Mouse (Mus musculus) CH12.LX (cell line): ENCODE data around the gene Efnb1. TPM values are rescaled to one million over a fixed set of nuclear protein-coding genes. Genes with fewer than 3 reads are reported as not detected.

Experiments used
- DNase-seq: peaks from one replicate; pipeline ENCODE4 v3.0.0-alpha.2; 2013; ENCODE audit errors: extremely low read depth
- H3K27ac ChIP-seq: 2 replicates; pipeline ENCODE4 v1.5.1; 2012; ENCODE audit warnings: low read depth, mild to moderate bottlenecking, control low read depth, moderate library complexity; ENCODE audit not compliant: insufficient read depth
- H3K27me3 ChIP-seq: replicated peaks from 2 replicates; pipeline ENCODE3; 2012; ENCODE audit warnings: inconsistent platforms
- H3K36me3 ChIP-seq, 2 experiments: replicated peaks in 1 of 2; 2 replicates each; pipeline versions ENCODE3 to v1.6.1; 2012; ENCODE audit warnings: inconsistent platforms in 1 of 2, low read length in 1 of 2, mild to moderate bottlenecking in 1 of 2, mixed read lengths in 1 of 2, moderate library complexity in 1 of 2; ENCODE audit not compliant: control insufficient read depth in 1 of 2, insufficient read depth in 1 of 2
- H3K4me1 ChIP-seq, 2 experiments: 2 replicates each; pipeline ENCODE4 v1.6.1; 2012; ENCODE audit warnings: inconsistent platforms in 1 of 2, moderate library complexity in 1 of 2; ENCODE audit not compliant: insufficient read depth in 2 of 2, control insufficient read depth in 1 of 2
- H3K4me2 ChIP-seq: 2 replicates; pipeline ENCODE4 v1.6.1; 2012; ENCODE audit warnings: low read depth, mild to moderate bottlenecking, control low read depth; ENCODE audit not compliant: poor library complexity, insufficient read depth, severe bottlenecking
- H3K4me3 ChIP-seq, 3 experiments: fragments of 150-350 bp in 1 of 3; sonication (generic) in 1 of 3; replicated peaks in 1 of 3; 2 replicates each; pipeline versions ENCODE3 to v1.5.1; 2011 to 2012; ENCODE audit warnings: low read depth in 2 of 3, low read length in 2 of 3, mild to moderate bottlenecking in 2 of 3, moderate library complexity in 2 of 3, control low read depth in 1 of 3, improper control_type of control experiment in 1 of 3, inconsistent platforms in 1 of 3, mixed read lengths in 1 of 3; ENCODE audit not compliant: poor library complexity in 1 of 3
- H3K79me2 ChIP-seq: replicated peaks from 2 replicates; pipeline ENCODE4 v1.6.1; 2012; ENCODE audit warnings: mild to moderate bottlenecking, moderate library complexity; ENCODE audit not compliant: control insufficient read depth, poor library complexity, insufficient read depth, severe bottlenecking; ENCODE audit errors: extremely low read depth
- H3K9ac ChIP-seq: 2 replicates; pipeline ENCODE4 v1.6.1; 2012; ENCODE audit warnings: low read depth, mild to moderate bottlenecking, control low read depth, moderate library complexity; ENCODE audit not compliant: insufficient read depth
- H3K9me3 ChIP-seq: replicated peaks from 2 replicates; pipeline ENCODE3; 2012; ENCODE audit warnings: low read length, inconsistent platforms, mixed read lengths
- CTCF ChIP-seq, 2 experiments: IDR thresholded peaks in 1 of 2; conservative IDR thresholded peaks in 1 of 2; 2 replicates each; pipeline ENCODE4 v1.5.1; 2011 to 2012; ENCODE audit warnings: low read depth in 2 of 2, low read length in 2 of 2, improper control_type of control experiment in 1 of 2, inconsistent platforms in 1 of 2, mild to moderate bottlenecking in 1 of 2, moderate library complexity in 1 of 2
- ELF1 ChIP-seq: IDR thresholded peaks from 2 replicates; pipeline ENCODE4 v1.6.1; 2014; ENCODE audit warnings: low read depth, mild to moderate bottlenecking, inconsistent platforms, low read length, improper control_type of control experiment
- HCFC1 ChIP-seq: IDR thresholded peaks from 2 replicates; pipeline ENCODE4 v1.6.1; 2012; ENCODE audit warnings: low read depth, mild to moderate bottlenecking, inconsistent platforms, low read length, improper control_type of control experiment
- JUND ChIP-seq: conservative IDR thresholded peaks from 2 replicates; pipeline ENCODE4 v1.6.1; 2011; ENCODE audit warnings: low read depth, low read length, improper control_type of control experiment
- KAT2A ChIP-seq: IDR thresholded peaks from 2 replicates; pipeline ENCODE4 v1.6.1; 2012; ENCODE audit warnings: low read length, improper control_type of control experiment, inconsistent platforms; ENCODE audit not compliant: insufficient replicate concordance
- MAFK ChIP-seq: IDR thresholded peaks from 2 replicates; pipeline ENCODE4 v1.6.1; 2011; ENCODE audit warnings: low read length, improper control_type of control experiment; ENCODE audit not compliant: insufficient replicate concordance
- MYC ChIP-seq: IDR thresholded peaks from 2 replicates; pipeline ENCODE4 v1.6.1; 2011; ENCODE audit warnings: low read depth, mild to moderate bottlenecking, improper control_type of control experiment, low read length
- NELFE ChIP-seq: IDR thresholded peaks from 2 replicates; pipeline ENCODE4 v1.6.1; 2011; ENCODE audit warnings: low read depth, low read length, improper control_type of control experiment
- POLR2A ChIP-seq: IDR thresholded peaks from 2 replicates; pipeline ENCODE4 v1.6.1; 2011; ENCODE audit warnings: low read depth, mild to moderate bottlenecking, improper control_type of control experiment, low read length
- POLR2AphosphoS2 ChIP-seq: IDR thresholded peaks from 2 replicates; pipeline ENCODE4 v1.6.1; 2011; ENCODE audit warnings: low read depth, low read length, improper control_type of control experiment
- RCOR1 ChIP-seq: conservative IDR thresholded peaks from 2 replicates; pipeline ENCODE4 v1.6.1; 2012; ENCODE audit warnings: low read depth, mild to moderate bottlenecking, inconsistent platforms, low read length, improper control_type of control experiment
- SIN3A ChIP-seq: IDR thresholded peaks from 2 replicates; pipeline ENCODE4 v1.6.1; 2012; ENCODE audit warnings: low read length, improper control_type of control experiment, inconsistent platforms
- TCF12 ChIP-seq: IDR thresholded peaks from 2 replicates; pipeline ENCODE4 v1.6.1; 2014; ENCODE audit warnings: low read depth, mild to moderate bottlenecking, inconsistent platforms, low read length, improper control_type of control experiment
- UBTF ChIP-seq: IDR thresholded peaks from 2 replicates; pipeline ENCODE4 v1.6.1; 2012; ENCODE audit warnings: low read depth, mild to moderate bottlenecking, inconsistent platforms, low read length, improper control_type of control experiment, moderate library complexity
- USF1 ChIP-seq: IDR thresholded peaks from 2 replicates; pipeline ENCODE4 v1.6.1; 2014; ENCODE audit warnings: low read depth, mild to moderate bottlenecking, inconsistent platforms, low read length, improper control_type of control experiment
- ZC3H11A ChIP-seq: IDR thresholded peaks from 2 replicates; pipeline ENCODE4 v1.6.1; 2012; ENCODE audit warnings: low read depth, mild to moderate bottlenecking, inconsistent platforms, low read length, improper control_type of control experiment
- ZNF384 ChIP-seq: IDR thresholded peaks from 2 replicates; pipeline ENCODE4 v1.6.1; 2012; ENCODE audit warnings: low read depth, low read length, improper control_type of control experiment, inconsistent platforms
- dilution Hi-C: fragments of 300-500 bp; cut with MboI; formaldehyde crosslinking; loops from 2 replicates; pipeline ENCODE4 v1.14.3; 2020; ENCODE audit warnings: low sequenced_read_pairs; ENCODE audit not compliant: extremely low pct_unique_long_range_greater_than_20kb, extremely low pct_ligation_motif_present
- in situ Hi-C: fragments of 300-500 bp; cut with MboI; formaldehyde crosslinking; loops from 3 replicates; pipeline ENCODE4 v1.14.3; 2019; ENCODE audit warnings: low sequenced_read_pairs, low pct_ligation_motif_present, low pct_unique_long_range_greater_than_20kb, mixed read lengths
- polyA plus RNA-seq: library from polyadenylated mRNA; unstranded; fragments of >175 nt; gene quantifications from 2 replicates; pipeline ENCODE4 v1.2.1, GENCODE M21; 2012; ENCODE audit warnings: low read depth; ENCODE audit not compliant: insufficient read length
- total RNA-seq, 2 experiments: library from RNA; depleted of rRNA; stranded (reverse); fragments of 300-350 nt in 1 of 2; fragments of >200 nt in 1 of 2; gene quantifications; 2 replicates each; pipeline ENCODE4 v1.2.3; 2012 to 2014

The Efnb1 gene
- total and polyA plus RNA-seq, 3 experiments = 1.2 to 1.8 (median 1.4) TPM

GRCm38 (mm10) chrX:99164111-99164510 lies 28.2 kb downstream of the Efnb1 start:
- H3K36me3 ChIP-seq = no peaks in the 10 kb centered on the region
- H3K27ac ChIP-seq = no peak overlapping the region
- H3K4me1 ChIP-seq = peaks cover 0 to 9% of the 10 kb centered on the region in 2 experiments; a peak in 2 of 4 replicates
- TF ChIP-seq USF1 (no peak), KAT2A (no peak), TCF12 (no peak), ZC3H11A (no peak), CTCF (conservative IDR thresholded peaks at IDR 0.05 in 1 of 2, IDR thresholded peaks at IDR 0.05 in 1 of 2; ENCODE audit: low read depth in 2 of 2, low read length in 2 of 2) (no peak), SIN3A (no peak), POLR2AphosphoS2 (no peak), NELFE (no peak), MYC (no peak), HCFC1 (no peak), UBTF (no peak), ELF1 (no peak), MAFK (no peak), POLR2A (no peak), JUND (no peak)
- no peaks in the 10 kb centered on the region for H3K9me3 ChIP-seq
- H3K9ac ChIP-seq = no peak overlapping the region
- dilution Hi-C loops = no loop called here
- DNase-seq = no peak
- no peak overlapping the region for H3K4me2 ChIP-seq
- H3K4me3 ChIP-seq = no peak overlapping the region
- in situ Hi-C loops = no loop called here
- no peaks in the 10 kb centered on the region for H3K27me3 ChIP-seq
- H3K79me2 ChIP-seq = no peaks in the 10 kb centered on the region

- dilution Hi-C loops (no loop called here), in situ Hi-C loops (no loop called here)
- Histone ChIP-seq H3K9me3 (no peaks in the 10 kb centered on the region), H3K36me3 (no peaks in the 10 kb centered on the region), H3K27ac (no peak overlapping the region), H3K4me3 (no peak overlapping the region), H3K9ac (no peak overlapping the region), H3K4me1 (peaks cover 0 to 9% of the 10 kb centered on the region in 2 experiments; a peak in 2 of 4 replicates), H3K79me2 (no peaks in the 10 kb centered on the region), H3K4me2 (no peak overlapping the region), H3K27me3 (no peaks in the 10 kb centered on the region)
- TF ChIP-seq ZNF384 (no peak), RCOR1 (no peak)
- DNase-seq = no peak
These were observed 29.0 kb downstream of the Efnb1 start for GRCm38 (mm10) chrX:99164855-99165368.
